Mouse (Mus musculus): ENCODE measurements around the gene Sp1. TPM values are rescaled to one million over a fixed set of nuclear protein-coding genes. Genes with fewer than 3 reads are reported as not detected.

The Sp1 gene
- total and polyA plus RNA-seq, 3 experiments, result 16.3 to 92.3 (median 47.2) TPM

DNA sequence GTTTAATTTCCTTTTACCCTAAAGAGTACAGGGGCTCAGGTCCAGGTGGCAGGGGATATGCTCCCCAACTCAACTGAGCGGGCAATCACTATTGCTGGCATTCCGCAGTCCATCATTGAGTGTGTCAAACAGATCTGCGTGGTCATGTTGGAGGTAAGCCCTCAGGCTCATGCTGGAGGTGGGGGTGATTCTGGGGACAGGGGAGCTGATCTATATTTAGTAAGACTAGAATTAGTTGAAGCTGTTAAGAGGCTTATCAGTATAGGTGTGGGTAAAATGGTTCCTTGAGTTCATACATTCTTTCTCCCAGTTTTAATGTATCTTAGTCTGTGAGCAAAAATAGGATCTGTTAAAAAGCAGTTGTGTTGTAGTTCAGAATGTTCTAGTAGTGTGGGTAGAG, 77.2 kb downstream of the Sp1 start:
- no peaks in the 10 kb centered on the region for H3K9me3 ChIP-seq (replicated peaks; ENCODE audit: insufficient read depth, low read length)

DNA sequence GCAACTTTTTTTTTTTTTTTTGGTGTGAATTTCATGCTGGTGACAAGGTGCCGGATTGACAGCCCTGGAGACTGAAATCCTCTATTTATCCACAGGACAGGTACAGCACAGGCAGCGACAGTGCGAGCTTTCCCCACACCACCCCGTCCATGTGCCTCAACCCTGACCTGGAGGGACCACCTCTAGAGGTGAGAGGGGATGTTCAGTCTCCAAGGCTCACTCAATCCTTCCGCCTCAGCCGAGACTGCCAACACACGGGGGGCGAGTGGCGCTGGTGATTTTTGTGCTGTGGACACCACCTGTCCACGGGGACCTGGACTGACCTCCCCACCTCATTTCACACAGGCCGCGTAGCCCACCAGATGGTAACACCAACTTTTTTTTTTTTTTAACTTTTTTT, 79.9 kb downstream of the Sp1 start:
- no peaks in the 10 kb centered on the region for H3K4me1 ChIP-seq (ENCODE audit: control insufficient read depth in 1 of 2, insufficient read depth in 2 of 2, low read length in 2 of 2)
- TF ChIP-seq RAD21 (IDR thresholded peaks at IDR 0.05; ENCODE audit: low read depth, low read length), result no peak
- no peak for TF ChIP-seq GATA1 (IDR thresholded peaks at IDR 0.05; ENCODE audit: low read depth, low read length)
- TF ChIP-seq HCFC1 (IDR thresholded peaks at IDR 0.05; ENCODE audit: low read depth, low read length), result no peak
- TF ChIP-seq ELF1 (IDR thresholded peaks at IDR 0.05; ENCODE audit: low read depth, low read length), result no peak
- TF ChIP-seq CHD2 (IDR thresholded peaks at IDR 0.05; ENCODE audit: low read length), result no peak
- no peak for TF ChIP-seq MYC (IDR thresholded peaks at IDR 0.05; ENCODE audit: low read depth, low read length)
- TF ChIP-seq EP300 (IDR thresholded peaks at IDR 0.05; ENCODE audit: low read depth in 1 of 2, low read length in 2 of 2), result no peak
- no peak for TF ChIP-seq MAX (IDR thresholded peaks at IDR 0.05; ENCODE audit: low read length)
- no peak for TF ChIP-seq SMC3 (IDR thresholded peaks at IDR 0.05; ENCODE audit: low read depth, low read length)
- no peak for TF ChIP-seq JUND (IDR thresholded peaks at IDR 0.05; ENCODE audit: low read depth, low read length)
- TF ChIP-seq TCF12 (IDR thresholded peaks at IDR 0.05; ENCODE audit: low read depth, low read length), result no peak
- no peak for TF ChIP-seq ZKSCAN1 (IDR thresholded peaks at IDR 0.05; ENCODE audit: low read depth, low read length)
- no peak for TF ChIP-seq POLR2AphosphoS5 (IDR thresholded peaks at IDR 0.05; ENCODE audit: borderline replicate concordance, low read depth, low read length)
- TF ChIP-seq MAZ (IDR thresholded peaks at IDR 0.05; ENCODE audit: low read depth, low read length), result no peak
- TF ChIP-seq NRF1 (IDR thresholded peaks at IDR 0.05; ENCODE audit: insufficient read depth, low read depth, low read length, poor library complexity, severe bottlenecking), result no peak

More for the DNA sequence above, 77.2 kb downstream of the Sp1 start:
- no peaks in the 10 kb centered on the region for H3K4me1 ChIP-seq (ENCODE audit: control insufficient read depth in 1 of 2, insufficient read depth in 2 of 2, low read length in 2 of 2)
- no peak overlapping the region for H3K4me3 ChIP-seq (ENCODE audit: control insufficient read depth in 1 of 2, insufficient read depth in 1 of 2, low read depth in 2 of 2, low read length in 2 of 2)
- H3K27me3 ChIP-seq (ENCODE audit: control insufficient read depth in 1 of 2, insufficient read depth in 2 of 2, low read length in 2 of 2), result no peaks in the 10 kb centered on the region
- H3K27ac ChIP-seq (ENCODE audit: control insufficient read depth, low read depth, low read length), result no peak overlapping the region
- peaks cover 31% of the 10 kb centered on the region for H3K79me2 ChIP-seq (ENCODE audit: control insufficient read depth, insufficient read depth, low read length, poor library complexity)
- H3K36me3 ChIP-seq (ENCODE audit: control insufficient read depth in 1 of 2, insufficient read depth in 2 of 2, low read length in 2 of 2), result peaks cover 23 to 73% of the 10 kb centered on the region in 2 experiments
- TF ChIP-seq POLR2AphosphoS5 (IDR thresholded peaks at IDR 0.05; ENCODE audit: borderline replicate concordance, low read depth, low read length), result no peak
- TF ChIP-seq POLR2AphosphoS2 (IDR thresholded peaks at IDR 0.05; ENCODE audit: low read length), result 0 out of 2 replicates have a peak, but pooled peaks have one; percentile 34
- TF ChIP-seq JUND (IDR thresholded peaks at IDR 0.05; ENCODE audit: low read depth, low read length), result no peak
- TF ChIP-seq USF1 (IDR thresholded peaks at IDR 0.05; ENCODE audit: low read depth, low read length), result no peak
- no peak for TF ChIP-seq ZNF384 (IDR thresholded peaks at IDR 0.05; ENCODE audit: low read depth, low read length)
- TF ChIP-seq MAX (IDR thresholded peaks at IDR 0.05; ENCODE audit: low read length), result no peak
- no peak for TF ChIP-seq BHLHE40 (IDR thresholded peaks at IDR 0.05; ENCODE audit: borderline replicate concordance, low read depth, low read length)
- no peak for TF ChIP-seq MAZ (IDR thresholded peaks at IDR 0.05; ENCODE audit: low read depth, low read length)
- 0 out of 4 replicates have a peak, but pooled peaks of 1 of the 2 experiments have one; percentile 7 for TF ChIP-seq USF2 (IDR thresholded peaks at IDR 0.05; ENCODE audit: borderline replicate concordance in 1 of 2, insufficient read depth in 1 of 2, low read depth in 1 of 2, low read length in 2 of 2)
- no peak for TF ChIP-seq UBTF (IDR thresholded peaks at IDR 0.05; ENCODE audit: borderline replicate concordance, insufficient read depth, low read depth, low read length)
- TF ChIP-seq ELF1 (IDR thresholded peaks at IDR 0.05; ENCODE audit: low read depth, low read length), result no peak
- no peak for TF ChIP-seq MYC (IDR thresholded peaks at IDR 0.05; ENCODE audit: low read depth, low read length)
- no peak for TF ChIP-seq EP300 (IDR thresholded peaks at IDR 0.05; ENCODE audit: low read depth in 1 of 2, low read length in 2 of 2)
- DNase-seq (ENCODE audit: low read depth, low spot score), result no peak
- no peak overlapping the region for H3K9ac ChIP-seq (ENCODE audit: control insufficient read depth, low read depth, low read length, poor library complexity, severe bottlenecking)

More for the DNA sequence above, 79.9 kb downstream of the Sp1 start:
- Histone ChIP-seq H3K9me3 (replicated peaks; ENCODE audit: insufficient read depth, low read length) (no peaks in the 10 kb centered on the region), H3K79me2 (ENCODE audit: control insufficient read depth, insufficient read depth, low read length, poor library complexity) (peaks cover 23% of the 10 kb centered on the region), H3K27me3 (ENCODE audit: control insufficient read depth in 1 of 2, insufficient read depth in 2 of 2, low read length in 2 of 2) (no peaks in the 10 kb centered on the region), H3K27ac (ENCODE audit: control insufficient read depth, low read depth, low read length) (no peak overlapping the region), H3K4me3 (ENCODE audit: control insufficient read depth in 1 of 2, insufficient read depth in 1 of 2, low read depth in 2 of 2, low read length in 2 of 2) (no peak overlapping the region), H3K36me3 (ENCODE audit: control insufficient read depth in 1 of 2, insufficient read depth in 2 of 2, low read length in 2 of 2) (peaks cover 27 to 83% of the 10 kb centered on the region in 2 experiments), H3K9ac (ENCODE audit: control insufficient read depth, low read depth, low read length, poor library complexity, severe bottlenecking) (no peak overlapping the region)
- no peak for DNase-seq (ENCODE audit: low read depth, low spot score)
